Mouse (Mus musculus) cerebellum, adult 11-12 months (tissue): ENCODE results near the gene Itpkc.
A peak's percentile ranks its signal among the peaks of the same experiment; 100 is the strongest.

Experiments
- DNase-seq: peaks from one replicate; pipeline ENCODE4 v3.0.0; 2022

Gene Itpkc

DNA sequence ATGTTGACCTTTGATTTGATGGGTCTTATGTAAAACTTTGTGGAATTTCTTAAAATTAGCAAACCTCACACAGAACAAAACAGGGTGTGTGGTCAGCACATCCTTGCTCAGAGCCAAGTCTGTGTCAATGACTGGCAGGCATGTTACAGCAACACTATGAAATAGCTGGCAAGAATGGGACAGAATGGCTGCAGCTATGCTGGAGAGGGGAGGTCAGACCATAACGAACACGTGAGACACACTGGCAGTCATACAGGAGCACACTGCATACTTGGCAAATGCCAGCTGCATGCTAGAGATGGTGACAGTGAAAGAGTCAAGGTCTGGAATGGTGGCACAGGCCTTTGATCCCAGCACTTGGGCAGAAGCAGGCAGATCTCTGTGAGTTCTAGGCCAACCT, 7.3 kb upstream of the Itpkc start:
- no peak for DNase-seq

DNA sequence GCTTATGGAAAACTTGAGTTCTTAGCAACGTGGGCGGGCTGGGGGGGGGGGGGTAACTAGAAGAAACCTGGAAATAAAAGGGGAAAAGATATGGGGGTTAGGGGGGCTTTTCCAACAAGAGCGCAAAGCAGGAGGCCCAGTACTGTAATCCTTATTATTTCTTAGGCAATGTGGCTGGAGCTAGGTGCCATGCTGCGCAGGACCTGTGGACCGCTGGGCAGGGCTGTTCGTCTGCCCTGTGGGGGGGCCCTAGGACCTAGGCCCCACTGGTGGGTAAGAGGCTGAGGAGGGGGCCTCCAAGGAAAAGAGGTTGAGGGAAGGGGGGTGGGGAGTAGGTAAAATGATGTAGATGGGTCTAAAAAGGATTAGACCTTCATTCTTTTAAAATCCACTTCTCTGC, 4.8 kb upstream of the Itpkc start:
- DNase-seq, result peak; percentile 52

DNA sequence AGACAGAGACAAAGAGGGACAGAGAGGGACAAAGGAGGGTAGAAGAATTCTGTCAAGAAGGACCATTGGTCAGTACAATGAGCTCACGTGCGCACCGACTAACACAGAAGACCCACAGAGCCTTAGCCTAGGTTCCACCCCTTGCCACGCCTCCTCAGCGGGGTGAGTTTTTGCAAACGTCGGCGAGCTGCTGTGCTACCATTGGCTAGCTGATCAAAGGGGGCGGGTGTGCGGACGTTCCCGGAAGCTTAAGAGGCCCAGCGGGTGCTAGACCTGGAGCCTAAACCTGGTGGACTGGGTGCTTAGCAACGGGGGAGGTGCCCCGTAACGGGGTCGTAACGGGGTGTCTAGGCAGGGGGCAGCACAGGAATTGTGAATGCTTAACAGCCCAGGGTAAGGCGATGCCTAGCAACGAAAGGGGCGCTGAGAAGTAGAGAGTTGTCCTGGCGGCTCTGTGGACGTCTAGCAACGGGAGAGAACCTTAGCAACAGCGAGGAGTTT, 4.4 kb upstream of the Itpkc start, which contains the start of gene Coq8b:
Gene Coq8b (plus strand): TSS at position 243 of the 501 bp plus-strand sequence.
- DNase-seq, result peak; percentile 90

DNA sequence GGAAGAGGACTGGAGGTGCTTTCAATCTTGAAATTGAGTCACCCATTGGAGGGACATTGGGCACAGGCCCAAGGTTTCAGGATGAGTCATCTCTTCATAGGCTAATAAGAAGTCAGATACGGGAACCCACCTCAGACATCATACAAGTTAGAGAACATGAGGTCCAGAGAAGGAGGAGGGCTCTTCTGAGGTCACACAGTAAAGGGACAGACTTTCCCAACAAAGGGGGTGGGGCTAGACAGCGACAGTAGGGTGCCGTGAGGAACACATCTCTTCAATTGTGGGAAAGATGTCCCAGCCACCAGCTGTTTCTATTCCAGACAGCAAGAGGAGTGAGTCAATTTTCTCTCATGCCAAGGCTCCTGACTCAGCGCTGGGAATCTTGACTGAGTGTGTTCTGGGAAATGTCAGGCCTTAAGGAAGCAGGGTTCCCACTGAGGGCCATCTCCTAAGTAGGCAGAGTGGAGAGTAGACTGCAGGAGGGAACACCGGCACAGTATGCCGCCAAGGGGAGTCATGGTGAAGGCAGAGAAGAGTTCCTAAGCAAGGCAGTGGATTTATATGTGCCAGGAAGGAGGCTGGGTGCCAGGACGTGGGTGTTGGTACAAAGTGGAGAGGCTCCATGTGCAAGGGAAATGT, 3.4 kb upstream of the Itpkc start:
- peak; percentile 57 for DNase-seq

DNA sequence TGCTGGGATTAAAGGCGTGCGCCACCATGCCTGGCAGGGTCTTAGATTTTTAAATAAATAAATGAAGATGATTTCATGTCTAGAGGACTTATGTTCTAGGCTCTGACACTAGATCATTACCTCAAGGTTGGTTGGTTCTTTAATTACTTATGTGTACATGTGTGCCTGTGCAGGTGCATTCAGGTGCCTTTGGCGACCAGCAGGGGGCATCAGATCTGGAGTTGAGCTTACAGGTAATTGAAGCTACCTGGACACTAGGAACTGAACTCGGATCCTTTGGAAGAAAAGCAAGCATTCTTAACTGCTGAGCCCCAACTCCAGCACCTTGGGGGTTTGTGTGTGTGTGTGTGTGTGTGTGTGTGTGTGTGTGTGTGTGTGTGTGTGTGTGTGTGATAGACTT, 2.3 kb upstream of the Itpkc start:
- no peak for DNase-seq

DNA sequence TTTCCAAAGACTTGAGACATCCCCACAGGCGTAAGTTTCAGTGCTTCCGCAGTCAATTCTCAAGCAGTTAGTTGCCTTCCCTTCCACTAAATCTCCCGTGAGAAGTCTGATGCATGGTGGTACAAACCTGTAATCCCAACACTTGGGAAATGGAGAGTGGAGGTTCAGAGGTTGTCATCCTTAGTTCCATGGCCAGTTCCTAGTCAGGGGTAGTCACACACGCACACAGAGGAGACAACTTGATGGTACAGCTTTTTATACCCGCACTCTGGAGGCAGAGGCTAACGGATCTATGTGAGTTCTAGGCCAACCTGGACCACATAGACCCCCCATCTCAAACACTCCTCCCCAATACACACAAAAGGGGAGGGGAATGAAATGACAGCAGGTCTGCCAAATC, 404 bp upstream of the Itpkc start:
- DNase-seq, result peak; percentile 48

DNA sequence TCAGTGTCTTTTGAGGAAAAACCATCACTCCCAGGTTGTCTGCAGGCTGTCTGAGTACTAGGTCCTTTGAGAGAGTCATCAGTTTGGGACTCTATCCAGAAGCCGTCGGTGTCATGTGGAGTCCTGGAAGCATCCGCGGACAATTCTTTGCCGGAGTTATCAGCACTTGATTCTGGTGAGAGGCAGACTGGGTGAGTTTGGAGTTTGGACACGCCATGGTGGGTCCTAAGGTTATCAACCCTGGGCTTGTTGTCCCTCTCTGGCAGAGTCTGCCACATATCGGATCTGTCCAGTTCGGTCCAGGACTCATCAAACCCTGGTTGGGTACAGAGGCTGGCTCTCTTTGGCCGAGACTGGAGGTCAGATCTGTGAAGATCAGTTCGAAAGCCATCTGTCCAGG, 785 bp downstream of the Itpkc start:
- peak; percentile 69 for DNase-seq

DNA sequence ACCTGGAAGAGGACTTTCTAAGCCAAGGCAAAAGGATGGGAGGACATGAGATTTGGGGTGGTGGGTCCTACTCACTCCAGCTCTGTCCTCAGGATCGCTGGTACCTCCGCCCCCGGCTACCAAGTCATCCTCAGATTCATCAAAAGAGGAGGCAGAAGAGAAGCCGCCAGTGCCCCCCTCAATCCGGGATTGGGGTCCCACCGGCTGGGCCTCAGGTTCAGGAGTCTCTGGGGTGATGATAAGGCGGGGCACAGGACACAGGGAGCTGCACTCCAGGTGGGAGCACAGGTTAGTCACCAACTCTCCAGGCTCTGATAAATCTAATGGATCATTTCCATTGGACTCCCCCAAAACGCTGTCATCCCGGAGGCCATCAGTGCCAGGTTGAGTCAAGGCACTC, 1.2 kb downstream of the Itpkc start:
- DNase-seq, result peak; percentile 63

DNA sequence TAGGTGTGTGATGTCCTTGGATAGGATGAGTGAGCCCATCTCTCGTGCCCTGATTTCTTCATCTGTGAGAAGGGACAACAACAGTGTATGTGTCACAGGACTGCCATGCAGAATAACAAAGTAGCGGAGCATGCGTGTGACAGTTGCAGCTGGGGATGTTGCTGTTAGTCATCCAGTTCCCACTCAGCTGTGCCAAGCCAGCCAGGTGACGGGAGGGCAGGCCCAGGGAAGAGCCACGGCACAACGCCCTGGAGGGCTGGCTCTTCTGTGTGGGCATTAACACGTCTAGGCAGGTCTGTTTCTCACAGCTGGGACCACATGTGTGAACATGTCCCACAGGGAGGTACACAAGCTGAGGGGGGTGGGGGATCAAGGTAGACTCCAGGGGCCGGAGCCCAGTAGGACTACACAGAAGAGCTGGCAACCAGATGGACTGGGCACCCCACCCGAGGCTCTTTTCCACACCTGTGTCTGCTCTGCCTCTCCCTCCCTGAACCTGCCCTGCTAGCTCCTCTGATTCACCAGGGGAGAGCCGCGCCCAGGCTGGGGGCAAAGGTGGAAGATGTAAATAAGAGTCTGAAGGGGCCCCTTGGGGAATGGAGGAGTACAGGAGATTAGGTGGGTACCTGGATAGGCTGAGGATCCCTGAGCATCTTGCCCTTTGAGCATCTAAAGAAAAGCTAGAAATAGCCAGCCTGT, 3.4 kb downstream of the Itpkc start:
- peak; percentile 50 for DNase-seq

DNA sequence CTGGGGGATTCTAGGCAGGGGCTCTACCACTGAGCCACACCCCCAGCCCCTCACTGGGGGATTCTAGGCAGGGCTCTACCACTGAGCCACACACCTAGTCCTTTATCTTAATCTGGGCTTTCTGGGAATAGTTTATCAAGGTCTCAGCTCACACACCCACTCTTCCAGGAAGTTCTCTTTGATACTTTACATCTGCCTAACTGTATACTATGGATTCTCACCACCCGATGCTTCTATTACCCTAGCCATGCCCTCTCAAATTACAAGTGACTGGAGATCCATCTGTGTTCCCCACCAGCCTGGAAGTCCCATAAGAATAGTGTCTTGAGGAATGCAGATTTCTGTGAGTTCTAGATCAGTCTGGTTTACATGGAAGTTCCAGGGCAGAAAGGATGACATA, 5.9 kb downstream of the Itpkc start:
- DNase-seq, result no peak

DNA sequence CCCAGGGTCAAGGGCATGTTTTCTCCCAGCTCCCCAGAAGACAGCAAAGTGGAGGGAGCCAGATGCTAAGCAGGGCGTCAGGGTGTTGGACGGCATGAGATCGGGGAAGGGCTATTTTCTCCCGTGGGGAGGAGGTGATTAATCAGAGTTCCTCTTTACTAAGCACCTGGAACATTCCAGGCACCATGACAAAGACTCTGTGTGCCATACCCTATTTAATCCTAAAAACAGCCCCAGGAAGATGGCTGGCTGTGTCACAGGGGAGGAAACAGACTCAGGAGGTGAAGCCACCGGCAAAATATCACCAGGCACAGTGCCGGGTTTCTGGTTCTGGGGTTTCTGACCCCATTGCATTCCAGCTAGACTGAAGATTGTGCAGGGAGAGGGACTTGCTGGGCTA, 6.5 kb downstream of the Itpkc start:
- no peak for DNase-seq

DNA sequence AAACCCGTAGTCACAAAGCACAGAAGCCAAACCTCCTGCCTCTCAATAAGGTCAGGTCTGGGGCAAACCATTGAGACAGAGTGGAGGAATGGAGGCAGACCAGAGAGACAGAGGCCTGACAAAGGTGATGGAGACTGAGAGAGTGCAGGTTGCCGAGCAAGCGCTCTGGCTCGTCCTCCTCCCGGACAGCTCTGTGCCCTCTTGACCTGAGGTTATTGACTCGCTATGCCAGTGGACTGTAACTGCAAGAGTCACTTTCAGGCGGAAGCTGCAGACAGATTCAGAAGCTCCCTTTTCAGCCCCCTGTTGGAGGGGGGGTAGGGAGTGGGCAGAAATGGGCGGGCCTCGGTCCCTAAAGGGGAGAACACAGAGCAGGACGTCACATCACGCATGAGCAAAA, 8.5 kb downstream of the Itpkc start:
- no peak for DNase-seq

DNA sequence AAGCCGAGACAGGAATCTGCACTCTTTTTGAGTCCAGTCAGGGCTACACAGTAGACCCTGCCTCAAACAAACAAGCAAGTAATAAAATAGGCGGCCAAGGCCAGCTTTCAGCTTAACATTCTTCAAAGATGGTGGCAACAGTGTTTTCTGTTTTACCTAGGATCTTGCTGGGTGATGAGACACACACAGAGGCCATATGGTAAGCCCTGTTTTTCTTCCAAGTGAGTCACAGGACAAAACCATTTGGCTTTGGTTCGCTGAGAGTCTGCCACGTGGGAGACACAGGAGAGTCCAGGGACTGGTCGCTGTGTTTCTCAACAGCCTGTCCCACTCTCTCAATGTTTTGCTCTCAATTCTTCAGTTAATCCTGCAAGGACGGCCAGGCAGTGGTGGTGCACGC, 9.9 kb downstream of the Itpkc start:
- peak; percentile 72 for DNase-seq

DNA sequence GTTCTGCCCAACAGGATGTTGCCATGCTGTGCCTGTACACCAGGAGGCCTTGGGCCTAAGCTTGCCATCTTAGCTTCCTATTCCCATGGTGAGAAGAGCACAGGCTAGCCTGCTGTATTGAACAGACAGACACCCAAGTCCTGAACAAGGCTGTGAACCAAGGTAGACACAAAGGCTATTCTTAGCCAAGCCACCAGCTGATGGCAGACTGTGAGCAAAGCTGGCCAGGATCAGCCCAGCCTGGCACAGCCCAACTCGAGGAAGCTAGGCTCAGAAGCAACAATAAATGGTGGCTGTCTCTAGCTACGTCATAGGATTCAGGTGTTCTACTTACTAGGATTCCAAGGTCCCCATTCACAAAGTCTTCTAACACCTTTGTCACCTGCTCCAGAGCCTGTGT, 15.8 kb downstream of the Itpkc start:
- no peak for DNase-seq

DNA sequence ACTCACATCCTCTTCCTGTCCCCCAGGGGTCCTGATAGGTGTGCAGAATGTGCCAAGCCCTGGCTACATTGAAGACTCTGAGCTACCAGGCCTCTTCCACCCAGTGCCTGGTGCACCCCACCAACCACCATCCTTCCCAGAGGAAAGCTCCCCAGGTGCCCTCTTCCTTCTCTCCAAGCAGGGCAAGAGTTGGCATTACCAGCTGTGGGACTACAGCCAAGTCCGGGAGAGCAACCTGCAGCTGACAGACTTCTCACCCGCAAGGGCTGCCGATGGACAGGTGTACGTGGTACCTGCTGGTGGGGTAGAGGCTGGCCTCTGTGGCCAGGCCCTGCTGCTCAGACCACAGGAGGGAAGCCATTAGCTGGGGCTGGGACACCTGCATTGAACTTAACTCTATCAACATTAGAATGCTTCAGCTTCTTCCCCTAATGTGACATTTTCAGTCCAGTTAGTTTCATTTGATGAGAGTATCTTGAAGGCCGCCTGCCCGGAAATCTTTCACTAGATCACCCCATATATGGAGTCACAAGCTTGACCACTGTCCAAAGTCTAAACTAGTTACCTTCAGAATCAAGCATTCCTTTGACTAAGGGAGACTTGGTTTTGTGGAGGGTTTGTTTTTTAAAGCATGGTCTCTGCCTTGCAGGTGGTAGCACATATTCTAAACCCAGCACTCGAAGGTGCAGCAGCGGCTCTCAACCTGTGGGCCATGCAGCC, 24.6 kb downstream of the Itpkc start:
- DNase-seq, result peak; percentile 64

DNA sequence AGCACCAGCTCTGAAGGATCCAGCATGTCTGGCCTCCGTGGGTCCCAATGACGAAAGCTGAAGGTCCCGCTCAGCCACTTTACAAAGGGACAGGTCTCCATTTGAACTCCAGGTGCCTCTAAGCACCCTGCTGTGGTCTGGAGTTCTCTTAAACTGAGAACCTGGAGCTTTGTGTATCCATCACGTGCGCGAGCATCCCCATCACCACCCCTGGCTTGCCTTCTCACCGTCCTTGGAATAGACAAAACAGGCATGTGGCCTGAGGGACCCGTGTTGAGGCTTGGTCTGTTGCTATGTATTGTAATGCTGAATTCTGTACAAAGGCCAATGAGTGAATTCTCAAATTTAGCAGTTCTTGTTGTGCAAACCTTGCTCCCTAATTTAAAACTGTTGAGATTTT, 29.7 kb downstream of the Itpkc start:
- DNase-seq, result no peak

DNA sequence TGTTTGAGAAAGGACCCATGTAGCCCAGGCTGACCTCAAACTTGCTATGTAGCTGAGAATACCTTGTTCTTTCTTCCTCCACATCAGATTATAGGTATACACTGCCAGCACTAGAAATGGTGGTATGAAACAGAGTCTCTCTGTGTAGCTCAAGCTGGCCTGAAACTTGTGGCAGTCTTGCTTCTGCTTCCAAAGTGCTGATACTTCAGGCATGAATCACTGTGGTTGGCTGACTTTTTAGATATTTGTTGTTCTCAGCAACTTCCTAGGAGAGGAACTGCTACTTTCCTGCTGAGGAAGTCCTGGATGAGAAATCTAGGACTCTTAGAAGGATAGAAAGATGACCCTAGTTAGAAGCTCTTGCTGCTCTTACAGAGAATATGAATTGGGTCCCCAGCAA, 30.1 kb downstream of the Itpkc start:
- no peak for DNase-seq

DNA sequence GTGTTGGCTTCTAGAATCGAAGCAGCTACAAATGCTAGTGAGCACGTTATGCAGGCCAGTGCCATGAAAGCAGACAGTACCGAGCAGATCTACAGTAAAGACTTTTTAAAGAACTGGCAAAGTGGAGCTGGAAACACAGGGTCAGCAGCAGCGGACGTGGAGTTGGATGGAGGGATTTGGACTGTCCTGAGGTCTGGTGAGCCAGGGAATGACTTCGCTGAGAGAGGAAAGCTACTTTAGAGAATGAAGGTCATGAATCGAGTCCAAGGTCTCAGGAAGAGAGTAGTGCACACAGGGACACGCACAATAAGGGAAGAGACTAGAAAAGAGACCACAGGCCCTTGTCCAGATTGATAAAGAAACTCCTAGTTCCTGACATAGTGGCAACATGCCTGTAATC, 30.8 kb downstream of the Itpkc start:
- DNase-seq, result no peak

DNA sequence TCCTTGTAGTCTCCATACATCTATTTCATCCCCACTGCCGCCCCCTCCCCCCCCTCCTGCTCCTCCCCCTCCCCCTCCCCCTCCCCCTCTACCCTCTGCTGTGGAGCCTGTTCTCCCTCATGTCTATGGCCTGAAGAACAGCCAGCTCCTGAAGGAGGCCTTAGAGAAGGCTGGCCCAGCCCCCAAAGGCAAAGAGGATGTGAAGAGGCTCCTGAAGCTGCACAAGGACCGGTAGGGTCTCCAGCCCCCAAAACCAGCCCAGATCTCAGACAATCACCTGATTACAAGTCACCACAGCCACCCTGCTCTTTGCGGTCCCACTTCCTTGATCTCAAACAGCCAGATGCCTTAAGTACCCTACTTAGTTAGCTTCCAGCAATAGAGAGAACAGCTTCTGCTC, 31.3 kb downstream of the Itpkc start:
- DNase-seq, result no peak

DNA sequence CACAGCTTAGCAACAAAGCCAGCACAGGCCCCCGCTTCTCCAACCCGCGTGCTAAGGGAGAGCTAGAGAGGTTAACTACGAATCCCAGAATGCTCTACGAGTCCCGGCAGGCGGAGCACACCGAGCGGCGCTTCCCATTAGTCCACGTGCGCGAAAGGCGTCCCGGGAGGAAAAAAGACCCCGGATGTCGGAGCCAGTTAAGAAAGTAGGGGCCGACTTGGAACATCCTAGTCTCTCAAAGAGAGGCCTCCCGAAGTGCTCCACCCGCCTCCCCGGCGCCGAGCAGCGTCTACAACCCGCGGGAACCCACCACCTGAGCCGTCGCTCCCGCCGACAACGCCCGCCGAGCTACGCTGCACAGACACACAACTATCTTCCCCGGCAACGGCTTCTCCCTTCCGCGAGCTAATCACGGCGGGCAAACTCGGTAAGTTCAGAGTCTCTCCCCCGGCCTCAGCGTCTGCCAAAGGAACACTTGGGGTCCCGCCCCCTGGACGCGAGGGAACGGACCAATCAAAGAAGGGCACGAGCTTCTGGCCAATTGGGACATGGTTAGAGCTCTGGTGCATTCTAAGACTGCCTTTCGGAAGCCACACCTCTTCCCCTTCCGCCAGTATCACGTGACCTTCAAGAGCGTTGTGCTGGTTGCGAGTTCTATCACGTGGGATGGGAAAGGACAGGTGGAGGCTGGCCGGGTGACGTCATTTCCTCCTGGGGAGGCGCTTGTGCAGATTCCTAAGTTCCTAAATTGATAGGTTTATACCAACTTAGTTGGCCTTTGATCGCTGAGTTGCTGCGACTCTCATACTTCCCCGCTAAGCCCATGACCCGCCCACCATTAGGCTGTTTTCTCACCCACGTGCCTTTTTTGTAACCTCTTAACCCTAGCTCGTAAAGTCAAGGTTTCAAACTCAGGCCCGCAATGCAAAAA, 32.5 kb downstream of the Itpkc start, which contains the start of the genes BC024978 and Snrpa:
Gene BC024978 (plus strand): TSS at position 101 of the 931 bp plus-strand sequence.
Gene Snrpa (minus strand): TSS at position 591 of the 931 bp plus-strand sequence.
- DNase-seq, result peak; percentile 99

DNA sequence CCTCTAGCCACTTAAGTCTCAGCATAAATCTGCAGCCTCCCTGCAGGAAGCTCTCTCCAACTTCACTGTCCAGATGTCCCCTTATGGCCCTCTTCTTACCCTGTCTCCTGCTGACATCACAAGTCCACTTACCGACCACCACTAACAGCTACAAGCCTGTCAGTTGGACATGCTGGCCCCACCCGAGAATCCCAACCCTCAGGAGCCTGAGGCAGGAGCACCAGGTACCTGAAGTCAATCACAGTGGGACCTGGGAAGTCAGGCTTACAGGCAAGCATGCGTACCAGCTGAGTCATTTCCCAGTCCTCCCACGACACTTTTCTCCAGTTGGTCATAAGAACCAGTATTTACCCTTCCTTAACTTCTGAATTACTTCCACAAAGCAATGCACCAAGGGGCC, 34.7 kb downstream of the Itpkc start:
- no peak for DNase-seq

DNA sequence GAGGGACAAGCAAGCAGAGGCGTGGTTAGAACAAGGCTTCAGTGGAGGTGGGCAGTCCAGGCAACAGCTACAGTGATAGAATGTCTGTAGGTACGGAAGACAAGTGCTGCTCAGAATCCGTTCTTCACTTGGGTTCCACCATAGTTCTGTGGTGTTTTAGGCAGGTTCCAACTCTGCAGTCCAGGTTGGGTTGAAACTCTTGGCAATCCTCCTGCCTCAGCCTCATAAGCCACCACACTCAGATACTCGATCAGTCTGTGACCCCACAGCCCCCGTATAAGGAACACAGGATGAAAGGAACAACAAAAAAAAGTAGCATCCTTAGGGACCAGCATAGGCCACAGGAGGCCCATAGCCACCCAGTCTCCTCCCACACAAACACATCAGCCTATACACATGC, 36.0 kb downstream of the Itpkc start:
- DNase-seq, result no peak
